In the genomic region with DNA sequence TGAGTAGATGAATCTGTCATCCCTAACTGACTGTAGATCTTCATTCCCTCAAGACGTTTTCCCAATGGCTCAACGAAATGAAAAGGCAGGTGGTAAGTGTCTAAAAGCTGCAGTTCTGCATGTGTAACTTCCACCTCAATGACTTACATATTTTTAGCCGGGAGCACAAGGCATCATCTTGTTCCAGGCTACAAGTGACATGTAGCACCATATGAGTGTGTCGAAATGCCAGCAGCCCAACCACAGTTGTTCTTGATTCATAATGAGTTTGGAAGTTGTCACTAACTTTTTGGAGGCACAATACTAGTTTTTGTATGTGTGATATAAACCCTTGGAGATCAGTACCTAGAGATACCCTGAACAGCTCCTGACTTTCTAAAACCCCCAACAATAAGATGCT, we compare ENCODE assay signal across 34 mouse cellular contexts. TPM values are rescaled to one million over a fixed set of nuclear protein-coding genes. Genes with fewer than 3 reads are reported as not detected.
"Had no signal": no experiment of that assay in that cellular context is flagged by ENCODE, and none has a peak within 500 bp of the region (broad histone marks: within the 10 kb centered on the region; RNA-seq: fewer than 3 reads in every experiment).

No protein-coding gene starts in this region.

- H3K27ac ChIP-seq: gastrocnemius, adult 2 months; heart, adult 2 months; heart, embryonic 10.5 days; heart, embryonic 13.5 days; heart, embryonic 15.5 days; hindbrain, embryonic 13.5 days; hindbrain, embryonic 15.5 days; hindbrain, postnatal 0 days; kidney, embryonic 15.5 days; kidney, postnatal 0 days; limb, embryonic 13.5 days; limb, embryonic 15.5 days; liver, embryonic 12.5 days; liver, embryonic 14.5 days had no signal

- H3K9me3 ChIP-seq: heart, embryonic 10.5 days; heart, embryonic 13.5 days; heart, embryonic 15.5 days; hindbrain, embryonic 13.5 days; hindbrain, embryonic 15.5 days; kidney, embryonic 15.5 days; limb, embryonic 13.5 days; limb, embryonic 15.5 days; liver, embryonic 12.5 days had no signal

- H3K4me2 ChIP-seq: heart, embryonic 13.5 days; heart, embryonic 15.5 days; hindbrain, embryonic 13.5 days; hindbrain, embryonic 15.5 days; kidney, embryonic 15.5 days; limb, embryonic 13.5 days; limb, embryonic 15.5 days; liver, embryonic 12.5 days had no signal

- H3K27me3 ChIP-seq: heart, embryonic 13.5 days; heart, embryonic 15.5 days; hindbrain, embryonic 13.5 days; hindbrain, embryonic 15.5 days; kidney, embryonic 15.5 days; limb, embryonic 13.5 days; limb, embryonic 15.5 days; liver, embryonic 12.5 days had no signal

- ATAC-seq: hindbrain, postnatal 0 days; intestine, embryonic 16.5 days; liver, embryonic 12.5 days had no signal

- H3K4me3 ChIP-seq: gastrocnemius, adult 2 months; heart, adult 2 months; heart, embryonic 10.5 days; heart, embryonic 13.5 days; heart, embryonic 15.5 days; hindbrain, embryonic 13.5 days; hindbrain, embryonic 15.5 days; kidney, embryonic 15.5 days; limb, embryonic 13.5 days; limb, embryonic 15.5 days; liver, embryonic 12.5 days had no signal

- H3K9ac ChIP-seq: heart, embryonic 13.5 days; heart, embryonic 15.5 days; hindbrain, embryonic 13.5 days; hindbrain, embryonic 15.5 days; kidney, embryonic 15.5 days; limb, embryonic 13.5 days; limb, embryonic 15.5 days; liver, embryonic 12.5 days; liver, embryonic 14.5 days had no signal

- H3K4me1 ChIP-seq: heart, embryonic 10.5 days; heart, embryonic 15.5 days; hindbrain, embryonic 13.5 days; kidney, embryonic 15.5 days; limb, embryonic 13.5 days; limb, embryonic 15.5 days; liver, embryonic 12.5 days had no signal

- H3K36me3 ChIP-seq: heart, embryonic 10.5 days; heart, embryonic 13.5 days; heart, embryonic 15.5 days; hindbrain, embryonic 13.5 days; hindbrain, embryonic 15.5 days; kidney, embryonic 15.5 days; limb, embryonic 13.5 days; limb, embryonic 15.5 days; liver, embryonic 12.5 days had no signal

- DNase-seq: gastrocnemius, adult 2 months; gastrocnemius, postnatal 10 days; gastrocnemius, postnatal 25 days; heart, adult 2 months; heart, postnatal 14 days; heart, postnatal 36 days; kidney, adult 11 months; kidney, adult 2 months; kidney, adult 9 months; kidney, postnatal 14 days; kidney, postnatal 36 days; layer of hippocampus, adult 9-11 months; layer of hippocampus, postnatal 36 days; left cerebral cortex, postnatal 4 days had no signal

RNA-seq across cellular contexts. Expression of gene Tyrp1, which starts 5.4 kb away (rescaled TPM):
- total RNA-seq: gastrocnemius, adult 2 months; gastrocnemius, postnatal 25 days; granulocyte monocyte progenitor cell, adult 5-6 weeks; hematopoietic stem cell, adult 5-6 weeks; left cerebral cortex, adult 18-20 months; liver, adult 2 months had no signal
- polyA plus RNA-seq: heart, embryonic 10.5 days; heart, embryonic 13.5 days; hindbrain, embryonic 11.5 days; intestine, embryonic 14.5 days; intestine, embryonic 16.5 days; kidney, adult 2 months; kidney, embryonic 15.5 days; kidney, postnatal 0 days; large intestine, adult 2 months; liver, adult 2 months; liver, embryonic 12.5 days; liver, embryonic 14.5 days had no signal
